Mouse (Mus musculus): ENCODE measurements at regions not wholly inside any gene's neighbourhood (a gene's known extent, or its start where the extent isn't known, plus 50 kb on each side); places are given as distances from the start of the nearest gene placed in this dataset.
A peak's percentile ranks its signal among the peaks of the same experiment; 100 is the strongest.

GRCm38 (mm10) chr7:68686396-68687139 is 62.5 kb downstream of the Arrdc4 start:
- no peak for DNase-seq (ENCODE audit: low read depth, low spot score)

- no peak for DNase-seq (ENCODE audit: low read depth, low spot score)
Observed at GRCm38 (mm10) chr7:68682929-68683643, 66.0 kb downstream of the Arrdc4 start.

GRCm38 (mm10) chr7:68682318-68682728 is 66.7 kb downstream of the Arrdc4 start:
- DNase-seq (ENCODE audit: low read depth, low spot score) = no peak

- DNase-seq (ENCODE audit: low read depth, low spot score) = no peak
Observed at GRCm38 (mm10) chr7:68679770-68680169, 69.3 kb downstream of the Arrdc4 start.

GRCm38 (mm10) chr7:68667790-68668732 is 81.0 kb downstream of the Arrdc4 start:
- peak; percentile 17 for DNase-seq (ENCODE audit: low read depth, low spot score)

GRCm38 (mm10) chr7:68667215-68667614 is 81.8 kb downstream of the Arrdc4 start:
- DNase-seq (ENCODE audit: low read depth, low spot score) = no peak

DNA sequence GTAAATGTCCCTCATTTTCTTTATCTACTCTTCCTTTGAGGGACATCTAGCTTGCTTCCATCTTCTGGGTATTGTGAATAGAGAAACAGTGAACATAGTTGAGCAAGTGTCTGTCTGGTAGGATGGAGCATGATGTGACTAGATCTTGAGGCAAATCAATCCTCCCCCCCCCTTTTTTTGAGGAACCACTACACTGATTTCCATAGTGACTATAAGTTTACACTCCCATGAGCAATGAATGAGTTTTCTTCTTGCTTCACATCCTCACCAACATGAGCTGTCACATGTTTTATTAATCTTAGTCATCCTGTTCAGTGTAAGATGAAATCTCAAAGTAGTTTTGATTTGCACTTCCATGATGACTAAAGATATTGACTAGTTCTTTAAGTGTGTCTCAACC is 92.7 kb downstream of the Arrdc4 start:
- DNase-seq (ENCODE audit: low read depth, low spot score) = no peak

- no peak for DNase-seq (ENCODE audit: low read depth, low spot score)
Observed at GRCm38 (mm10) chr7:68653534-68653933, 95.5 kb downstream of the Arrdc4 start.

DNA sequence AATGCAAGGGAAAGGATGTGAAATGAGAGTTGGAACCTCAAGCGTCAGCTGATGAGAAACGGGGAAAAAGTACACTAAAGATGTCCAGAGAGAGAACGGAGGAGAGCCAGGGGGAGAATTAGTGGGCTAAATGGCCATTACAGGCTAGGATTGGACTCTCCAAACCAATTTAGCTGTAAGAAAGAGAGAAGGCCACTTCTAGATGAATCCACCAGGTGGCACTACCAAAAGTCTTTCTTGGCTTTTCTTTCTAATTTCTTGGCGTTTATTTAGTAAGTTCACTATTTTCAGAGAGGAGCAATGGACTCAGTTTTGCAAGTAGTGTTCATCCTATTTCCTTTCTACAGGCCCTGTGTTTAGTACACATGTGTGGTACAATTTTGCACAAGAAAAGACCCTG is 97.6 kb downstream of the Arrdc4 start:
- peak; percentile 44 for DNase-seq (ENCODE audit: low read depth, low spot score)

DNA sequence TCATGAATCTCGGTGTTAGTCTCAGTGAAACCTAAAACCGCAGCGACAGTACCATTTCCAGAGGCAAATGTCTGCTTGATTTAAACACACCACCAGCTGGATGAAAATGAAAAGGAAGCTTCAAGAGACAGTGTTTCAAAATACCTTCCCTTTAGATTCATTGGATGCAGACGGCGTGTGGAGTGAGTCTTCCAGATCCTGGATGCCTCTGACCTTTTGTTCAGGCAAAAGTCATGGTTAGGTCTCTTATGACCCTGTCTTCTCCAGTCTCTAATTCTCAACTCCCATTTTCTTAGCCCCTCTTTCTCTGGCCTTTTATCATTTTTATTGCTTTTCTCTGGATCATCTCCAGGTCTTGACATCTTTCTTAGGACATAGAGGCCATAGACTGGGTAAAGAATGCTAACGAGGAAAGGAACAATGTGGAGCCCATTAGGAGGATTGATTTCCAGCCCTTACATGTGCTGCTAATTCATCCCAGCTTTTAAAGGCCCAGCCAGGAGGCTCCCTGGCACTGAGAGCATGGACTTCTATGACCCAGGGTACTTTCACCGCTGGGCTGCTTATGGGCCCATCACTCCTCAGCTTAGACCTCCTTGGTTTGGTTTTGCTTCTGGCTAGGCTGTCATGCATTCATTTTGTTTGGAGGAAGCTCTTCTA is 111.4 kb downstream of the Arrdc4 start:
- no peak for DNase-seq (ENCODE audit: low read depth, low spot score)

DNA sequence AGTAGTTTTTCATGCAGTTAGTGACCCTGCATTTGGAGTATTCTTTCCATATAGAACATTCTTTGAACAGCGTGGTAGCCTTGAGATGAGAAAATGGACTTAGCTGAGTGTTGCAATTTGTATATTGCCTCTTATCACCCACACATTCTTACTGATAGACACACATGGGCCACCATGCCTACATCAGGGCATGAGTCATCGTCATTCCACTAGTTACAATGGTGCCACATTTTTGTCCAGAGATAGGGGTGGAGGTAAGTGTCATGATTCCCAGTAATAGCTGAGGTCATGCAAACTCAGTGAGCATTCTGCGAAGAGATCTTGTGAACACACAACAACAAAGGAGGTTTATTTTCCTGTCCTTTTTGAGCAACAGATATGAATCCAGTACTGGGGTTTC is 128.0 kb downstream of the Arrdc4 start:
- DNase-seq (ENCODE audit: low read depth, low spot score) = no peak

DNA sequence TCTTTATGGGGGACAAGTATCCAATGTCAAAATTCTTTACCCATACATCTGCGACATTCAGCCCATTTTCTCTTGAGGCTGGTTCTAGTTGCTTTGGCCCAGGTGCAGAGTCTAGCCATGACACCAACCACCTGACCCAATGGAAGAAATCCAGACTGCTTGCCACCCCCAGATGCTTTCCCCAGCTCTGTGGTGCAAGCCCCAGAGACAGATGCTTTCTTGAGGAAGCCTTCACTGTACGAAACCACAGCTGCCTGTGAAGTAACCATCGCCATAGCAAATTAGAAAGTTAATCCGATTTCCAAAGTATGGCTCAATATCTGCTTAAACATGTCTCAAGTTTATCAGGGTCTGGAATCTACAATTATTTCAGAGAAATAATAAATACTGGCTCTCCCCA is 138.5 kb downstream of the Arrdc4 start:
- DNase-seq (ENCODE audit: low read depth, low spot score) = no peak

GRCm38 (mm10) chr7:68607170-68607569 is 141.9 kb downstream of the Arrdc4 start:
- DNase-seq (ENCODE audit: low read depth, low spot score) = no peak

- DNase-seq (ENCODE audit: low read depth, low spot score) = no peak
Observed at GRCm38 (mm10) chr7:68606278-68606677, 142.8 kb downstream of the Arrdc4 start.

- DNase-seq (ENCODE audit: low read depth, low spot score) = no peak
Observed at GRCm38 (mm10) chr7:68603711-68604110, 145.3 kb downstream of the Arrdc4 start.

GRCm38 (mm10) chr7:68602003-68602402 is 147.0 kb downstream of the Arrdc4 start:
- no peak for DNase-seq (ENCODE audit: low read depth, low spot score)

- DNase-seq (ENCODE audit: low read depth, low spot score) = no peak
Observed at GRCm38 (mm10) chr7:68594017-68594386, 155.0 kb downstream of the Arrdc4 start.

GRCm38 (mm10) chr7:68593344-68594016 is 155.6 kb downstream of the Arrdc4 start:
- DNase-seq (ENCODE audit: low read depth, low spot score) = no peak

DNA sequence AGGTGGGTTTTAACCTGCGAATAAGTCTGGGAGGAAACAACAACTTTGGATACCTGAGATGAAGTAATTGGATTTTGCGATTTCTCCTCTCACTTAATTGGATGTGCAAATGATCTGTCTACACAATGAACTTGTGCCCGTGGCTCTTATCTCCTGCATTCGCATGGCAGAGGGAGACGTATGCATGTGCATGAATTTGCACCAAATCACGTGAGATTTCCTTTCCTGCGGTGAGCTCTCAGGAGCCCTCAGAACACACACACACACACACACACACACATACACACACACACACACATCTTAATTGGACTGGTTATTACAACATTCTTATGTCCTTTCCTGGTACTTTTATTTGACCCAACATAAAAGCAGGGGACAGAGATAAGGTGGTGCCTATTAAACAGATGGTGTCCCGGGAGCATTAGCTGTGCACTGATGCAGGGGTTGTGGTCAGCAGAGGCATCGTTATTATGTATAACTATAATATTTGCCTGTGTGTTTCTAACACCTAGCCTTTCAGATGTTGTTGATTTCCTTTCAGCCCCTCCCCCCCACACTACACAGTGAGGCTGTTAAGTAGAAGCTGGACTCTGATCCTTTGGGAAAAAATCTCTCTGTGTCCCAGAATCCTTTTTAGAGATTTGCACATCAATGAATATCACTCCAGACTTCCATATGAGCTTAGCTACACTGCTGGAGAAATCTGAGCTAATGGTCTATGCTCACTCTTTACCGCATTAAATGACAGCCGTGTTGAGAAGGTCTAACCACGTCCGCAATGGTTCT is 166.3 kb downstream of the Arrdc4 start:
- DNase-seq (ENCODE audit: low read depth, low spot score) = no peak

GRCm38 (mm10) chr7:68580650-68581049 is 168.4 kb downstream of the Arrdc4 start:
- peak; percentile 50 for DNase-seq (ENCODE audit: low read depth, low spot score)
